Mouse (Mus musculus) myocyte (in vitro differentiated cells): ENCODE data around the gene Rhd. TPM values are rescaled to one million over a fixed set of nuclear protein-coding genes. Genes with fewer than 3 reads are reported as not detected.
"Not testable (repeated sequence)": the region's sequence is repeated elsewhere in the genome, so short reads cannot be mapped to it uniquely, and the experiment has no call there.

Source experiments
- H3K27me3 ChIP-seq: one replicate; pipeline ENCODE4 v1.6.1; 2011; ENCODE audit not compliant: control insufficient read depth, insufficient read depth, insufficient read length
- H3K36me3 ChIP-seq: one replicate; pipeline ENCODE4 v1.6.1; 2011; ENCODE audit not compliant: control insufficient read depth, insufficient read depth
- H3K4me2 ChIP-seq: one replicate; pipeline ENCODE4 v1.6.1; 2011; ENCODE audit warnings: low read depth, control low read depth
- H3K4me3 ChIP-seq: one replicate; pipeline ENCODE4 v1.5.1; 2011; ENCODE audit warnings: mild to moderate bottlenecking, control low read depth, moderate library complexity
- H3K79me2 ChIP-seq: one replicate; pipeline ENCODE4 v1.6.1; 2011; ENCODE audit not compliant: control insufficient read depth, insufficient read depth
- H3ac ChIP-seq: one replicate; pipeline ENCODE4 v1.6.1; 2011; ENCODE audit not compliant: control insufficient read depth, insufficient read length
- CEBPB ChIP-seq: IDR thresholded peaks from 2 replicates; pipeline ENCODE4 v1.6.1; 2011; ENCODE audit warnings: mild to moderate bottlenecking, moderate library complexity; ENCODE audit not compliant: poor library complexity, insufficient read depth, severe bottlenecking
- E2F4 ChIP-seq: IDR thresholded peaks from one replicate; pipeline ENCODE4 v1.6.1; 2011; ENCODE audit warnings: mild to moderate bottlenecking, control low read depth, moderate library complexity; ENCODE audit not compliant: insufficient read depth
- MAX ChIP-seq: IDR thresholded peaks from one replicate; pipeline ENCODE4 v1.6.1; 2011; ENCODE audit warnings: low read depth, mild to moderate bottlenecking, control low read depth
- MYOD1 ChIP-seq, 3 experiments: IDR thresholded peaks; one replicate each; pipeline ENCODE4 v1.6.1; 2011; ENCODE audit warnings: control low read depth in 2 of 3, low read depth in 2 of 3, mild to moderate bottlenecking in 2 of 3, moderate library complexity in 1 of 3; ENCODE audit not compliant: insufficient read length in 2 of 3, control insufficient read depth in 1 of 3
- MYOG ChIP-seq, 3 experiments: IDR thresholded peaks; one replicate each; pipeline ENCODE4 v1.6.1; 2011; ENCODE audit warnings: control low read depth in 2 of 3, low read depth in 2 of 3, mild to moderate bottlenecking in 2 of 3; ENCODE audit not compliant: insufficient read length in 2 of 3, control insufficient read depth in 1 of 3, insufficient read depth in 1 of 3
- POLR2A ChIP-seq: IDR thresholded peaks from one replicate; pipeline ENCODE4 v1.6.1; 2011; ENCODE audit warnings: low read depth, mild to moderate bottlenecking, control low read depth, moderate library complexity; ENCODE audit not compliant: insufficient read length
- POLR2AphosphoS2 ChIP-seq: IDR thresholded peaks from one replicate; pipeline ENCODE4 v1.6.1; 2011; ENCODE audit warnings: low read depth, control low read depth; ENCODE audit not compliant: insufficient read length
- REST ChIP-seq: IDR thresholded peaks from one replicate; pipeline ENCODE4 v1.6.1; 2011; ENCODE audit warnings: mild to moderate bottlenecking, control low read depth, moderate library complexity; ENCODE audit not compliant: insufficient read depth, insufficient read length
- SRF ChIP-seq: IDR thresholded peaks from one replicate; pipeline ENCODE4 v1.6.1; 2011; ENCODE audit warnings: low read depth; ENCODE audit not compliant: control insufficient read depth, insufficient read length
- TCF12 ChIP-seq: IDR thresholded peaks from one replicate; pipeline ENCODE4 v1.6.1; 2011; ENCODE audit warnings: mild to moderate bottlenecking, control low read depth; ENCODE audit not compliant: poor library complexity, insufficient read depth, severe bottlenecking
- TCF3 ChIP-seq: IDR thresholded peaks from one replicate; pipeline ENCODE4 v1.6.1; 2011; ENCODE audit warnings: low read depth, control low read depth; ENCODE audit not compliant: insufficient read length
- USF1 ChIP-seq: IDR thresholded peaks from one replicate; pipeline ENCODE4 v1.6.1; 2011; ENCODE audit warnings: low read depth, mild to moderate bottlenecking, control low read depth, moderate library complexity
- polyA plus RNA-seq: library from polyadenylated mRNA; unstranded; fragments of >200 nt; fragmentation: generic; extraction: Trizol; gene quantifications from one replicate; pipeline ENCODE4 v1.2.1, GENCODE M21; 2012; ENCODE audit warnings: missing spikeins

Gene Rhd
- polyA plus RNA-seq, 1 experiment, result 0.98 TPM

DNA sequence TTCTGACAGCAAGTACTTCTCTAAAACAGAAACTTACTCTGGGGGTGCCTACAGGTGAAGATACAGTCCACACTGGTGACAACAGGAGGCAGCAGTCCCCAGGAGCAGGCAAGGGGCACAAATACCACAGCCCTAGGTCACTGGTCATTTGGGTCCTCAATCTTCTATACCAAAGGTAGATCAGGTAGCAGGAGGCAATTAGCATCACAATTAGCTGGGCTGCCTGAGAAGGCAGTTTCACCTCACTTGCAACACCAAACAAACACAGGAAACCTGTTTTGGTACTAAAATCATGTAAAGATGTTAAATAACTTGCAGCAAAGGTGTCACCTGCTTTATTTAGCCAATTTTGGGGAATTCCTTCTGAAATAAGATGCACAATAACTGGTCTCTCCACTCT lies 38.0 kb upstream of the Rhd start:
- no peaks in the 10 kb centered on the region for H3K27me3 ChIP-seq
- H3ac ChIP-seq, result no peak overlapping the region
- TF ChIP-seq MYOD1 (IDR thresholded peaks at IDR 0.05; ENCODE audit: control insufficient read depth in 1 of 3, insufficient read length in 2 of 3, low read depth in 2 of 3) (no peak), E2F4 (no peak), USF1 (no peak), TCF3 (no peak), MYOG (IDR thresholded peaks at IDR 0.05; ENCODE audit: control insufficient read depth in 1 of 3, insufficient read depth in 1 of 3, insufficient read length in 2 of 3, low read depth in 2 of 3) (no peak), REST (no peak), POLR2AphosphoS2 (no peak), TCF12 (no peak), CEBPB (no peak), POLR2A (no peak)
- H3K36me3 ChIP-seq, result peaks cover 15% of the 10 kb centered on the region
- no peak overlapping the region for H3K4me3 ChIP-seq
- H3K79me2 ChIP-seq, result no peaks in the 10 kb centered on the region
- no peak overlapping the region for H3K4me2 ChIP-seq

DNA sequence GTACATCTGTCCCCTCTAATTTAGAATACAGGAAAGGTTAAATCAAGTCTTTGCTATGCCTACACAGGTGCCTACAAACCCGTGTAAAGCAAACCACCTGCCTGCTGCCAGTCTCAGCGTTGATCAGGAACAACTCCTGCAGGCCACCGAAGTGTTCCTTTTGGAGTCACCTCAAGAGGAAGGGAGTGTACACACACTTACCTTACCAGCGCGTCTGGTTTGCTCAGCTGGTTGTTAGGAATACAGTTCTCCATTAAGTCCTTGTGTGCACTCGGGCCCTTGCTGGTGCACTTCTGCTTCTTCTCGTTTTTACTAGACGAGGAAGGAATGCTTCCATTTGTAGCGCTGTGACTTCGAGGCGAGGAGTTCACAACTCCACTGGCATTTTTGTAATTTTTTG lies 36.5 kb upstream of the Rhd start:
- Histone ChIP-seq H3K79me2 (no peaks in the 10 kb centered on the region), H3ac (no peak overlapping the region), H3K27me3 (no peaks in the 10 kb centered on the region), H3K4me2 (no peak overlapping the region), H3K4me3 (no peak overlapping the region), H3K36me3 (peaks cover 19% of the 10 kb centered on the region)
- TF ChIP-seq MAX, result no peak
- no peak for TF ChIP-seq TCF3
- no peak for TF ChIP-seq POLR2A
- TF ChIP-seq REST, result no peak
- no peak for TF ChIP-seq E2F4
- no peak for TF ChIP-seq CEBPB
- TF ChIP-seq TCF12, result no peak
- no peak for TF ChIP-seq POLR2AphosphoS2
- no peak for TF ChIP-seq USF1
- no peak for TF ChIP-seq SRF
- no peak for TF ChIP-seq MYOD1 (IDR thresholded peaks at IDR 0.05; ENCODE audit: control insufficient read depth in 1 of 3, insufficient read length in 2 of 3, low read depth in 2 of 3)
- no peak for TF ChIP-seq MYOG (IDR thresholded peaks at IDR 0.05; ENCODE audit: control insufficient read depth in 1 of 3, insufficient read depth in 1 of 3, insufficient read length in 2 of 3, low read depth in 2 of 3)

DNA sequence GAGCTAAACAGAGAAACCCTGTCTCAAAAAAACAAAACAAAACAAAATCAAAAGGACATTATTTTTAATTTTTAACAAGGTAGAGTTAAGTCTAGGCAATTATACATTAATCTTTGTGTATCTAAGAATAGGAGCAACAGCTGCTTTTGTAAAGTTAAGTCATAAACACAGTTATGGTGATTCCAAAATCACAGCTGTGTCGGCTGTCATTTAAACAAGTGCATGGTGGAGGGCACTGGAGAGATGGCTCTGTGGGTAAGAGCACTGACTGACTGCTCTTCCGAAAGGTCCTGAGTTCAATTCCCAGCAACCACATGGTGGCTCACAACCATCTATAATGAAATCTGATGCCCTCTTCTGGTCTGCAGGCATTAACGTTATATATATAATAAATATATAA lies 32.4 kb upstream of the Rhd start:
- Histone ChIP-seq H3K4me3 (no peak overlapping the region), H3K4me2 (no peak overlapping the region), H3K27me3 (no peaks in the 10 kb centered on the region), H3K79me2 (peaks cover 10% of the 10 kb centered on the region), H3ac (no peak overlapping the region), H3K36me3 (peaks cover 16% of the 10 kb centered on the region)
- TF ChIP-seq POLR2A (no peak), MYOG (IDR thresholded peaks at IDR 0.05; ENCODE audit: control insufficient read depth in 1 of 3, insufficient read depth in 1 of 3, insufficient read length in 2 of 3, low read depth in 2 of 3) (peak in 1 of 3 experiments; percentile 74), TCF3 (no peak), CEBPB (no peak), MYOD1 (IDR thresholded peaks at IDR 0.05; ENCODE audit: control insufficient read depth in 1 of 3, insufficient read length in 2 of 3, low read depth in 2 of 3) (peak; percentile 30 to 63 (median 41)), REST (no peak), USF1 (no peak), MAX (no peak), SRF (no peak)

DNA sequence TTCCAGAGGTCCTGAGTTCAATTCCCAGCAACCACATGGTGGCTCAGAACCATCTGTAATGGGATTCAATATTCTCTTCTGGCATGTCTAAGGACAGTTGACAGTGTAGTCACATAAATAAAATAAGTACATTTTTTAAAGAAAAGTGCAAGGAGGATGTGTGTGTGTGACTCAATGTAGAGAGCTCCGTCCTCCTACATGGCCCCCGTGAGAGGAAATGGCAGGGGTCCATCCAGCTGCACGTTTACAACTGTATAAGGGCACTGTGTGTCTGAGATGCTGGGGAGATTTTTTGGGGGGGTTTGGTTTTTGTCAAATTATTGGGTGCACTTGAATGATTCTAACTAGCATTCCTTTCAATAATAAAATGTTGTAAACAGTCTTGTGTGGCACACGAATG lies 28.9 kb upstream of the Rhd start:
- peaks cover 11% of the 10 kb centered on the region for H3K36me3 ChIP-seq
- no peak overlapping the region for H3K4me2 ChIP-seq
- no peak overlapping the region for H3ac ChIP-seq
- H3K4me3 ChIP-seq, result no peak overlapping the region
- no peak for TF ChIP-seq POLR2A
- TF ChIP-seq SRF, result no peak
- TF ChIP-seq CEBPB, result no peak
- no peak for TF ChIP-seq TCF12
- TF ChIP-seq POLR2AphosphoS2, result no peak
- TF ChIP-seq TCF3, result no peak
- no peak for TF ChIP-seq USF1
- TF ChIP-seq MAX, result no peak
- TF ChIP-seq E2F4, result no peak
- no peak for TF ChIP-seq MYOD1 (IDR thresholded peaks at IDR 0.05; ENCODE audit: control insufficient read depth in 1 of 3, insufficient read length in 2 of 3, low read depth in 2 of 3)
- no peak for TF ChIP-seq MYOG (IDR thresholded peaks at IDR 0.05; ENCODE audit: control insufficient read depth in 1 of 3, insufficient read depth in 1 of 3, insufficient read length in 2 of 3, low read depth in 2 of 3)
- TF ChIP-seq REST, result no peak
- peaks cover 28% of the 10 kb centered on the region for H3K79me2 ChIP-seq
- no peaks in the 10 kb centered on the region for H3K27me3 ChIP-seq

DNA sequence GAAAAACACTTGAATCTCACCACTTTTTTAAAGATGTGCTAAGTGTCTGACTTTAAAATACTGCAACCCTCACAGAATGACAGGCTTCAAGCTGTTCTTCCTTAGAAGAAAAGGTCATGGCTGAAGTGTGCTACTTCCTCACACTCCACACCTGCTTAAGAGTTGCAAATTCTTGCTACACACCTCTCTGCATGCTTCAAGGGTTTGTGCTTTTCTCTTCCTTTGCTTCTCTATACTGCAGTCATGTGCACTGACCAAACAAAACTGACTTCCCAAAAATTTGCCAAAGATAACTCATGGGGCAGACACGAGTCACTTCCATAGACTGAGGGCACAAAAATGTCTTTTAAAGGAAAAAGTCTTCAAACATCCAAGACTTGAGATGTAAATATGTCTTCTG lies 26.1 kb upstream of the Rhd start:
- Histone ChIP-seq H3K4me3 (no peak overlapping the region), H3ac (no peak overlapping the region), H3K27me3 (no peaks in the 10 kb centered on the region), H3K4me2 (no peak overlapping the region), H3K79me2 (peaks cover 49% of the 10 kb centered on the region), H3K36me3 (peaks cover 4% of the 10 kb centered on the region)
- no peak for TF ChIP-seq MAX
- no peak for TF ChIP-seq TCF3
- no peak for TF ChIP-seq CEBPB
- TF ChIP-seq REST, result no peak
- no peak for TF ChIP-seq TCF12
- TF ChIP-seq SRF, result no peak
- no peak for TF ChIP-seq MYOG (IDR thresholded peaks at IDR 0.05; ENCODE audit: control insufficient read depth in 1 of 3, insufficient read depth in 1 of 3, insufficient read length in 2 of 3, low read depth in 2 of 3)
- TF ChIP-seq MYOD1 (IDR thresholded peaks at IDR 0.05; ENCODE audit: control insufficient read depth in 1 of 3, insufficient read length in 2 of 3, low read depth in 2 of 3), result no peak
- TF ChIP-seq E2F4, result no peak
- no peak for TF ChIP-seq POLR2A
- TF ChIP-seq POLR2AphosphoS2, result no peak
- TF ChIP-seq USF1, result no peak

DNA sequence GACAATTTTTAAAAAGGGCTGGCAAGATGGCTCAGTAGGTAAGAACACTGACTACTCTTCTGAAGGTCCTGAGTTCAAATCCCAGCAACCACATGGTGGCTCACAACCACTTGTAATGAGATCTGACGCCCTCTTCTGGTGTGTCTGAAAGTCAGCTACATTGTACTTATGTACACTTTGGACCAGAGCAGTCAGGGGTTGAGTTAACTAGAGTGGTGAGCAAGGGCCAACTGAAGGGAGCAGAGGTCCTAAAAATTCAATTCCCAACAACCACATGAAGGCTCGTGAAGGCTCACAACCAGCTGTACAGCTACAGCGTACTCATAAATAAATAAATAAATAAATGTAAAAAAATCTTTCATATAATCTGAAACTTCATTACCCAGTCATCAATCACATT lies 25.6 kb upstream of the Rhd start:
- not testable (repeated sequence) for H3K4me2 ChIP-seq, H3K4me3 ChIP-seq, H3ac ChIP-seq, H3K36me3 ChIP-seq, H3K27me3 ChIP-seq
- H3K79me2 ChIP-seq, result peaks cover 52% of the 10 kb centered on the region
